Mouse (Mus musculus): ENCODE data around the gene Paics. TPM values are rescaled to one million over a fixed set of nuclear protein-coding genes. Genes with fewer than 3 reads are reported as not detected.

The Paics gene
- total and polyA plus RNA-seq, 2 experiments from 2014 or later: 114 to 166 TPM

DNA sequence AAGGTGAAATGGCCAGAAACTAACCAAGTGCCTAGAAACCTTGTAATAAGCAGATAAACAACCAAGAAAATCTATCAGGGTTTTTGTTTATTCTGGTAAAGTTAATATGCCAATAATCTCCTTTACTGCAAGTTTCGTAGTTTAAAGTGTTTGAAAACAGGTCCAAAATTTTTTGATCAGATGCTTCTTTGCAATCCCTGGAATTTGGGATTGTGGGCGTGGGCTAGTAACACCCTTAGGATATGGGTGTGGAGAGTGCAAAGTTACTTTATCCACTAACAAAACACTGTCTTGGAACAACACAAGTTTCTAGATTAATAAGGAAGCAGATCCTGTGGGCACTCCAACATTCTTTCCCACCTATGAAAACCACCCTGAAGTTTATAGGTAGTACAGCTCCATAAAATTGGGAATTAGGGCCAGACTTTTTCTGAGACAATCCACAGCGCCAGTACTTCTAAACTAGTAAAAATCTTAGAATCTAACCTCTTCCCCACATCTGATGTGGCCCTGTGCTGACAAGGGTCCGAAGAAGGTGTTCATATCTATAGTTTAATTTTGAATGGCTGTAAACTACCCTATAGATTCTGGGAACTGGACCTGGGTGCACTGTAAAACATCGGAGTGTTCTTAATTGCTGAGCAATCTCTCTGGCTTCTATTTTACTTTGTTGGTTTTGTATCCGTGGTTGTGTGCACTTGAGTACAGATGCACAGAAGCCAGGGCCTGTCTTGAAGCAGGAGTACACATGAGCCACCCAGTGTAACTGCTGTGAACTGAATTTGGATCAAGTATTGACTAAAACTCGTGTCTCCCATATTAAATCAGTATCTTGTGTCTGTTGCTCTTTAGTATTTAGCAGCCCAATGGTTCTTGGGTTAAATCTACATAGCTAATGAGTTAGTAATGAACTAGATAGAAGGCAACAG lies 1.3 kb downstream of the Paics start:
- 19% methylated on average over 7 of the region's 7 CpGs for WGBS
- DNase-seq (ENCODE audit: low spot score) (no peak), ATAC-seq (no peak)
- Histone ChIP-seq H3K27me3 (ENCODE audit: insufficient read depth, low read length) (no peaks in the 10 kb centered on the region), H3K4me2 (ENCODE audit: low read depth, low read length) (peak overlapping the region; percentile 97), H3K9ac (replicated peaks; ENCODE audit: low read length) (peak overlapping the region; percentile 63), H3K4me3 (ENCODE audit: low read length) (peak overlapping the region; percentile 64), H3K27ac (peak overlapping the region; percentile 88), H3K9me3 (ENCODE audit: low read length) (no peaks in the 10 kb centered on the region), H3K4me1 (ENCODE audit: insufficient read depth, low read length) (0 out of 2 replicates have a peak, but pooled peaks cover 6% of the 10 kb centered on the region), H3K36me3 (ENCODE audit: insufficient read depth, low read length) (peaks cover 11% of the 10 kb centered on the region)
- no peak for TF ChIP-seq CTCF (IDR thresholded peaks at IDR 0.05; ENCODE audit: low read depth)

- Histone ChIP-seq H3K4me1 (ENCODE audit: insufficient read depth, low read length) (0 out of 2 replicates have a peak, but pooled peaks cover 6% of the 10 kb centered on the region), H3K9ac (replicated peaks; ENCODE audit: low read length) (no peak overlapping the region), H3K4me3 (ENCODE audit: low read length) (no peak overlapping the region), H3K27ac (no peak overlapping the region), H3K9me3 (ENCODE audit: low read length) (no peaks in the 10 kb centered on the region), H3K4me2 (ENCODE audit: low read depth, low read length) (no peak overlapping the region), H3K27me3 (ENCODE audit: insufficient read depth, low read length) (no peaks in the 10 kb centered on the region), H3K36me3 (ENCODE audit: insufficient read depth, low read length) (peaks cover 25% of the 10 kb centered on the region)
- ATAC-seq: no peak
- WGBS: 73% methylated on average over 3 of the region's 3 CpGs
- DNase-seq (ENCODE audit: low spot score): no peak
- no peak for TF ChIP-seq CTCF (IDR thresholded peaks at IDR 0.05; ENCODE audit: low read depth)
Observed at GRCm38 (mm10) chr5:76953794-76954193, 2.7 kb downstream of the Paics start.

DNA sequence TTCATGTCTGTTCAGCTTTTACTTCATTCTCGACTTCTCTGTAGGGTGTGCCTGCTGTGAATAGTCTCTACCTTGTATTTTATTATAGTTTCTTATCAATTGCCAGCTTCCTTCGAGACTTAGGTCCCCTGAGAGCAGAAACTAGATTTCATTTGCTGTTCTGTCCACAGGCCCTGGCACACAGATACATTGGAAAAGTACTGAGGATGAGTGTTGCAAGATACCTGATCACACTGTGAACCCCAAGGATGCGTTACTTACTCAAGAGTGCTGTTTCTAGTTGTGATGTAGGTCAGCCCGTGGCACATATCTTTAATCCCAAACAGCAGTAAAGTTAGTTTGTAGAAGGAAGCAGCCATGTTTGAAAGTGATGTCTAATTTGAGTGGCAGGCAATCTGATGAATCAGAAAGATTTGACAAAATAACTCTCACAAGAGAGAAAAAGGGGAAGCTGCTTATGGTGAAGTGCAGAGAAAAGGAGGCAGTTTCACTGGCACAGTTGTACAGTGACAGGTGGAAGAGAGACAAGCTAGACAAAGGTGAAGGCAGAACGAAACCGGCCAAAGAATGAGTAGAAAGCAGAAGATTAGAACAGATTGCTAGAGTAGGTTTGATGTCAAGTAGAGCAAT lies 3.3 kb downstream of the Paics start:
- Histone ChIP-seq H3K27ac (no peak overlapping the region), H3K9ac (replicated peaks; ENCODE audit: low read length) (no peak overlapping the region), H3K4me3 (ENCODE audit: low read length) (no peak overlapping the region), H3K4me1 (ENCODE audit: insufficient read depth, low read length) (0 out of 2 replicates have a peak, but pooled peaks cover 6% of the 10 kb centered on the region), H3K36me3 (ENCODE audit: insufficient read depth, low read length) (peaks cover 28% of the 10 kb centered on the region), H3K27me3 (ENCODE audit: insufficient read depth, low read length) (no peaks in the 10 kb centered on the region), H3K9me3 (ENCODE audit: low read length) (no peaks in the 10 kb centered on the region), H3K4me2 (ENCODE audit: low read depth, low read length) (no peak overlapping the region)
- TF ChIP-seq CTCF (IDR thresholded peaks at IDR 0.05; ENCODE audit: low read depth): no peak
- ATAC-seq (no peak), DNase-seq (ENCODE audit: low spot score) (no peak)
- 81% methylated on average over 6 of the region's 6 CpGs for WGBS

DNA sequence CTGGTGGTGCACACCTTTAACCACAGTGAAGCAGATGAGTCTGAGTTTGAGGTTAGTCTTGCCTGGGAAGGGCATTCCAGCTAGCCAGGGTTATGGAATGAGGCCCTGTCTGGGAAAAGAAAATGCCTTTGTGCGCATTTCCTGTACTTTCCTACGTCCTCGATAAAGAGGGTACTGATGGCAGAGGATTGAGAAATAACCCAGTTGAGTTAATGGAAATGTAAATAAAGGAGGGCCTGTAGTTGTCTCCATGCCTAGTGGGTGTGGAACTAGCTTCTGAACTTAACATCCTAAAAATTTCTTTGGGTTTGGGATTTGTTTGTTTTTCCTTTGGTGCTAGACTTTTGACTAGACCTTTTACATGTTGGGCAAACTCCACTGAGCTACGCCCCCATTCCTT lies 4.4 kb downstream of the Paics start:
- no peaks in the 10 kb centered on the region for H3K9me3 ChIP-seq (ENCODE audit: low read length)
- H3K27me3 ChIP-seq (ENCODE audit: insufficient read depth, low read length): no peaks in the 10 kb centered on the region
- no peak for DNase-seq (ENCODE audit: low spot score)
- H3K36me3 ChIP-seq (ENCODE audit: insufficient read depth, low read length): peaks cover 31% of the 10 kb centered on the region
- 87% methylated on average over 4 of the region's 4 CpGs for WGBS
- ATAC-seq: no peak
- H3K4me3 ChIP-seq (ENCODE audit: low read length): no peak overlapping the region
- H3K9ac ChIP-seq (replicated peaks; ENCODE audit: low read length): no peak overlapping the region
- TF ChIP-seq CTCF (IDR thresholded peaks at IDR 0.05; ENCODE audit: low read depth): no peak
- no peak overlapping the region for H3K4me2 ChIP-seq (ENCODE audit: low read depth, low read length)
- H3K27ac ChIP-seq: no peak overlapping the region
- H3K4me1 ChIP-seq (ENCODE audit: insufficient read depth, low read length): 0 out of 2 replicates have a peak, but pooled peaks cover 6% of the 10 kb centered on the region

DNA sequence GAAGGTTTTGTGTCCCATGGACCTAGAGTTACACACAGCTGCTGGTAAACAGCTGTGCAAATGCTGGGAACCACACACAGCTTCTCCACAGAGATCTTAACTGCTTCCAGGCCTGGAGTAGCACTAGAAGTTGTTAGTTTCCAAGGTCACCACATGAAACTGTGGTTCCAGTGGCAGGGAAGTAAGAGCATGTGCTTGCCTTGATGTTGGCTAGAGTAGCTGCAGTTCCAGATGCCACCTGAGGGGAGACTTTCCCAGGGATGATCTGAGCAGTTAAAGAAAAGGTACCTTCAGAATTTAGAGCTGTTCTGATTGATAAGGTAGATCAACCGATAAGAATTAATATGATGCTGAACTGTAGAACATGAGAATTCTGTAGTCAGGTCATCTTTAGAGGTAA lies 6.8 kb downstream of the Paics start:
- Histone ChIP-seq H3K36me3 (ENCODE audit: insufficient read depth, low read length) (peaks cover 41% of the 10 kb centered on the region), H3K4me2 (ENCODE audit: low read depth, low read length) (no peak overlapping the region), H3K27ac (no peak overlapping the region), H3K9ac (replicated peaks; ENCODE audit: low read length) (no peak overlapping the region), H3K27me3 (ENCODE audit: insufficient read depth, low read length) (no peaks in the 10 kb centered on the region), H3K9me3 (ENCODE audit: low read length) (no peaks in the 10 kb centered on the region), H3K4me1 (ENCODE audit: insufficient read depth, low read length) (0 out of 2 replicates have a peak, but pooled peaks cover under 1% of the 10 kb centered on the region), H3K4me3 (ENCODE audit: low read length) (no peak overlapping the region)
- ATAC-seq: no peak
- peak; percentile 59 for TF ChIP-seq CTCF (IDR thresholded peaks at IDR 0.05; ENCODE audit: low read depth)
- 98% methylated on average over 1 of the region's 1 CpGs for WGBS
- DNase-seq (ENCODE audit: low spot score): peak; percentile 12

- Histone ChIP-seq H3K4me1 (ENCODE audit: insufficient read depth, low read length) (no peaks in the 10 kb centered on the region), H3K4me3 (ENCODE audit: low read length) (no peak overlapping the region), H3K9ac (replicated peaks; ENCODE audit: low read length) (no peak overlapping the region), H3K9me3 (ENCODE audit: low read length) (no peaks in the 10 kb centered on the region), H3K27ac (no peak overlapping the region), H3K27me3 (ENCODE audit: insufficient read depth, low read length) (no peaks in the 10 kb centered on the region), H3K4me2 (ENCODE audit: low read depth, low read length) (no peak overlapping the region), H3K36me3 (ENCODE audit: insufficient read depth, low read length) (peaks cover 49% of the 10 kb centered on the region)
- ATAC-seq (no peak), DNase-seq (ENCODE audit: low spot score) (no peak)
- TF ChIP-seq CTCF (IDR thresholded peaks at IDR 0.05; ENCODE audit: low read depth): no peak
- WGBS: 87% methylated on average over 5 of the region's 5 CpGs
Observed at GRCm38 (mm10) chr5:76959587-76959986, 8.5 kb downstream of the Paics start.

Data from hindbrain, postnatal 0 days (tissue).